Mouse (Mus musculus) CD4-positive, CD25-positive, alpha-beta regulatory T cell, adult 2 months (primary cell): ENCODE results near the gene Ap5s1.
"Not testable (repeated sequence)": the region's sequence is repeated elsewhere in the genome, so short reads cannot be mapped to it uniquely, and the experiment has no call there.

Experiments used
- DNase-seq: peaks from one replicate; pipeline ENCODE4 v3.0.0-alpha.2; 2012; ENCODE audit warnings: low read depth, low spot score

Gene Ap5s1

DNA sequence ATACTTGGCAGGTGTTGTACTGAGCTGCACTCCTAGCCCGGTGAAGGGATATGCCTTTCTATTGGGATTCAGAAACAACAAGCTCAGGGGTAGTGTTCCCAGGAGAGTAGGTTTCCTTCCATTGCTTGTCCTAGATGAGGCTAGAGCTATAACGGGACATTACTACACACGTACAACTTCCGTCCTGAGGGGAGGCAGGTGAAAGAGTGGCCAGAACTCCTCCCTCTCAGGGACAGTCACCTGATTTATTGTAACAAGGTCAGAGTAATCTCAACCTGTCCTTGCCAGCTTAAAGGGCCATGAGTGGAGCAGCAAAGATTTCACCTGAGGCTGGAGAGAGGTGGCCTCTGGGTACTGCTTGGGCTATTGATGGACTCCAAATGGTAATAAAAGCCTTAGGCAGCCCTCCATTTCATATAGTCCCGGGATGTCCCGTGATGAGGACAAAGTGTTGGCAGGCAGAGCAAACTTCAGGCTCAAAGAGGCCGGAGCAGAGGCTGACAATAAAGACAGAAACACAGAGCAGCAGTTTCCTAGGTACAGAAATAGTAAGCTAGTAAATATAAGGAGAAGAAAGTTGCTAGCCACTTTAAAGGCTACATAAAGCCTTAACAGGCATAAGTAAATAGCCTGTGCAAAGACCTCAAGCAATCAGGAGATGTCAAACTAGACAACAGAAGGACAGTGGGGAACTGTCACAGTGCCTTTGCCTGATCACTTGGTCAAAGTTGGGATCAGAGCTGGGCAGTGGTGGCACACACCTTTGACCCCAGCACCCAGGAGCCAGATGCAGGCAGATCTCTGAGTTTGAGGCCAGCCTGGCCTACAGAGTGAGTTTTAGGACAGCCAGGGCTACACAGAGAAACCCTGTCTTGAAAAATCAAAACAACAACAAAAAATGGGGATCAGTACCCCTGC, 9.3 kb downstream of the Ap5s1 start:
- no peak for DNase-seq

DNA sequence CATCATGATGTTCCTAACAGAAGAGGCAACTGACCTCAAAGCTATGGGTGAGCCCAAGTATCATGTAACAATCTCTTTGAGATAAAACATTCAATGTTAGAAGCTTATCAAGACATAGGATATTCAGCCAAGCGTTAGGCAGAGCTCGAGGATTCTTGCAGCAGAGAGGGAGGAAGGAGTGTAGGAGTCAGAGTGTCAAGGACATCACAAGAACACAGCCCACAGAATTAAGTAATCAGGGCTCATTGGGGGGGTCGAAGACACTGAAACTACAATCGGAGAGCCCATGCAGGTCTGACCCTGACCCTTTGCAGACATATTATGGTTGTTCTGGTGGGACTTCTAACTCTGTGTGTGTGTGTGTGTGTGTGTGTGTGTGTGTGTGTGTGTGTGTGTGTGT, 13.2 kb downstream of the Ap5s1 start:
- no peak for DNase-seq

DNA sequence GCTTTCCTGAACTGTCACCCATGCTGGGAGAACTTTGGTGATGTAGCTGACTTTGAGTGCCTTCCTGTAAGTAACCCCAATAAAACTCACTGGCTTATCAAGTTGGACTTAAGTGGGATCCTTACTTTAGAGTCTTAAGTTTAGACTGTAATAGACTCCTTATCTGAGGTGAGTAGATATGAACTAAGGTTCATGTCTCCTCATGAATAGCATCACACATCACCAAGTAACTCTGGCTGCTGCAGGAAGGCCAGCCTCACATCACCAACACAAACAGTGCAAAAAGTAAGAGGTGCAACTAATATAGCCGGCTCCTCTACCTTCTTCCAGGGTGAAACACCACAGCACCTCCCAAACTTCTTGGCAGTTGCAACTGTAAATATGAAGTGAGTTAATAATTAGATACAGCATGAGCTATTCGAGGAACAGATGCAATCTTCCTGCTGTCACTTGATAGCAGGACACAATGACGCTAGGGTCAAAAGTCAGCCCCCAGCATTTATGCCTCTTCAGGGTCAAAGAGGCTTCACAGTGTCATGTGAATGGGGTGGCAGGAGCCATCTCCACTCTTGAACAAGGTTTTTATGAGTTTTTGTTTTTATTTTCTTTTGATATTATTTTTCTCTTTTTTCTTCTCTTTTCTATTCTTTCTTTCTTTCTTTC, 15.1 kb downstream of the Ap5s1 start:
- DNase-seq = no peak

DNA sequence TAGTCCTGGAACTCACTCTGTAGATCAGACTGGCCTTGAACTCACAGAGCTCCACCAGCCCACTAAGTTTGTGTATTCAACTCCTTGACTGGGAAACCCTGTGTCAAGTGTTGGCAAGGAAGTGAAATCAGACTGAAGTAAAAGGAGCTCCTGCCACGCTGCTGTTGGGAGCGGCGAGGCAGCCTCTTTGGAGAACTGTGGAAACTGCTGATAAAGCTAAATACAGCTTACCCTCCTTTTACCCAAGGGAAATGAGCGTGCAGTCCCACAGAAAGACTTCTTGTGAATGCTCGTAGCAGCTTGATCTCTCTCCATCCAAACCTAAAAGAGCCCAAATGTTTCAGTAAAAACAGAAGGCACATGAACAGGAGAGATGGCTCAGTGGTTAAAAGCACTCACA, 15.7 kb downstream of the Ap5s1 start:
- no peak for DNase-seq

DNA sequence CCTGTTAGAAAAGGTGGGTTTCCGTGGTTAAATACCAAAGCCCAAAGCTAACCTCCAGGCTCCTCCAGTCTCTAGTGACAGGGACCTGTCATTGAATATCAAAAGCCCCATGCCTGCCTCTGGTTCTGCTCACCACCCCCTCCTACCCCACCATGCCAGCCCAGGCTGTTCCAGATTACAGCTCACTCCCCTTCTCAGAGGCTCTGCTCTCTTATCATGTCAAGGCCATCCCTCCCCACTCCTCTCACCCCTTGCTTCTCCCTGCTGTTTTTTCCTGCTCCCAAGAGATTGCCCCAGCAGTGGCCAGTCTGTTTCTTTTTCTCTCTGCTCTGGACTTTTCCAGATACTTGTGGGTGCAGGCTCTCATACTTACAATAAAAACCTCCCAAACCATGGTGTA, 16.7 kb downstream of the Ap5s1 start:
- DNase-seq = no peak

DNA sequence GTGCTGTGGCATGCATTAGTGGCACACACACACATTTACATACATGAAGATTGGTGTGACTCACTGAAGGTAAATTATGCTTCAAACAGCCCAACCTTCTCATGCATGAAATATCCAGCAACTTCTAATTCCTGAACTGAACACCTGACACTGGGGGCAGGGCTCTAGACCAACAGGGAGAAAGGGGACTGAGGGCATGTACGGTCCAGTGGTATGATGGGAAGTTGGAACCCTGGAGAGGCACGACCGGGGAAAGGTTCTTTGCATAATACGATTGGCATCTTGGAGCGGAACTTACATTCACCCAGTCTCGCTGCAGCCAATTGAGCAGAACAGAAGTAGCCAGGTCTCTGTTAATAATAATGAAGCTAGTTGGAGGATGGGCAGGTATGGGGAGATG, 18.3 kb downstream of the Ap5s1 start:
- no peak for DNase-seq

DNA sequence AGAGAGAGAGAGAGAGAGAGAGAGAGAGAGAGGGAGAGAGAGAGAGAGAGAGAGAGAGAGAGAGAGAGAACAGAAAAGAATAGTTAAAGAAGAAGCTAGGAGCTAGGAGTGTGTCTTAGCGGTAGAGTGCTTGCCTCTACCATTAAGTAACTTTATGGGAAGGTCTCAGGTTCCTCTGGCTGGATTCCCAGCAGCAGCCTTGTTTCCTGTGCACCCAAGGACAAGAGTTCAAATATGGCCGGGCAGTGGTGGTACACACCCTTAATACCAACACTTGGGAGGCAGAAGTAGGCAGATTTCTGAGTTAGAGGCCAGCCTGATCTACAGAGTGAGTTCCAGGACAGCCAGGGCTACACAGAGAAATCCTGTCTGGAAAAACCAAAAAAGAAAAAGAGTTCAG, 19.8 kb downstream of the Ap5s1 start:
- DNase-seq = not testable (repeated sequence)

DNA sequence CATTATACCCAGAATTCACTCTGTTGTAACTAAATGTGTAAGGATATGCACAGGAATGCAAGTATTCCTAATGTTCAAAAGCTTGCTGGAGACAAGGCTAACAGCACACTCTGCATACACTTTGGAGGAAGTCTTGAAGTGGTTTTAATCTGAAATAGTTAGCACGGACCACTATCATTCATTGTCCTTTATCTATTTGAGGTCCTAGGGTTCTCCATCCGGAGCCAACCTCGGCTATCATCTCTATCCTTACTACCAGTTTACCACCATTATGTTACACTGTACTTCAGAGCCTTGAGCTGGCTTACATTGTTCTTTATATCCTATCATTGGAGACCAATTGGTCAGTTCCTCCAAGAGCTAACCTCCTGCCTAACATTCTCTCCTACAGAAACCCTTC, 20.4 kb downstream of the Ap5s1 start:
- no peak for DNase-seq

DNA sequence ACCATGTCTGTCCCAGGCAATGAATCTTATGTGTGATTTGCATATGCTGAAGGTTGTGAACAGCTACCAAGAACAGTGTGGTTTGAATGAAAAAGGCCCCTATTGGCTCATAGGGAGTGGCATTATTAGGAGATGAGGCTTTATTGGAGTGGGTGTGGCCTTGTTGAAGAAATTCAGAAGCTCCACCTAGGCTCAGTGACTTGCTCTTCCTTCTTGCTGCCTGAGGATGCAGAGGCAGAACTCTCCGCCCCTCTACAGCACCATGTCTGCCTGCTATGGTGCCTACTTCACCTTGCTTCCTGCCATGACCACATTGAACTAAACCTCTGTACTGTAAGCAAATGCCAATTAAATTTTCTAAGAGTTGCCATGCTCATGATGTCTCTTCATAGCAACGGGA, 25.7 kb downstream of the Ap5s1 start:
- peak; percentile 57 for DNase-seq

DNA sequence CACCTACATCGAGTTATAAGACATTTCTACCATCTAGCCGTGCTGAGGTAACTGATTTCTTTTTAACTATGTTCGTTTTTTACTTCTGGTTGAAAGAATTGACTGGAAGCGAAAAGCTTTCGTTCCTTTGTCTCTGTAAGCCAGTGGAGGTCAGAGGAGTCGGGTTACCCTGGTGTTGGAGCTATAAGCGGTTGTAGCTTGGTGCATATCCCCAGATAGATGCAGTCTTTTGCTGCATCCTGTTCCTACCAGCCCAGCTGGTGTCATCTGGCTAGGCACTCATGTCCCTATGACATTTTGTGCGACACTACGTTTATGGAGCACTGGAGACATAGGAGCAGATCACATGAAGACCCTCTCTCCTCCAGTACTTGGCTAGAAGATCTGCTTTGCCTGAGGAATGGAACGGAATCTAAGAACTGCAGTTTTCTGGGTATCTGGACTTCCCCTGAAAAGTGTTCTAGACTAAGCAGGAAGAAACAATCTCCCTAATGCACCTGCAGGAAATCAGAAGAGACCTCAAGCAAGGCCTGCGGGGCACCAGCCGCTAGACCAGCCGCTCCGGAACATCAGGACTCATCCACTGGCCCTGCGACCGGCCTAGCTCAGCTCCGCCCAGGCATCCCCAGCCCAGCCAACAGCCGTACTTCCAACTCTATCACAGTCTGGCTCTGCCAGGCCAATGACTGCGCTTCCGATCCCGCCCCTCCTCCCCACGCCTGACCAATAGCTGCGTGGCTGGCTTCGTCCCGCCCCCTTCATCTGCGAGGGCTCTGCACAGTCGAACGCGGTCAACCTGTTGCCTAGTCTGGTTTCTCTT, 26.6 kb downstream of the Ap5s1 start, which contains the start of gene Mavs:
Mavs (plus strand) TSS at position 757 of the 820 bp plus-strand sequence.
- peak; percentile 96 for DNase-seq

DNA sequence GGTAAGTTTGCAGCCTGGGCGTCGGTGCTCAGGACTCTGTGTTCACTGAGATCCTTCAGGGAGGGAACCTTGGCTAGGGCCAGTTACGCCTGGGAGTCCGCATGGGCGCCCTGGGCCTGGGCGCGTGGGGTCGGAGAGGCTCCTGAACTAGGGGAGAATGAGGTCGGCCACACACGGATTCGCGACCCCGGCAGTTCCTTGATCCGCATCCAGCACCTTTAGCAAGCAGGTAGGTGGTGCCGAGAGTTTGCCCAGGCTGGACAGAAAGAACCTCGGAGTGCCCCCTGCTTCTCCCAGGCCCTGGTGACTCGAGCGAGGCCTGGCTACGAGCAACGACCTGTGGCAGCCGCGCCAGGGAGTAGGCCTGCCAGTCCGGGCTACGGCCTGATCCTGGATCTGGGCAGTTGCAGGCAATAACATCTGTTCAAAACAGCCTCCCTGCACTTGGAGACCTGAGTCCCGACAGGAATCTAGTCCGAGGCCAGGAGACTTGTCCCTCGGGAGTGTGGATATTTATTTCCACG, 27.3 kb downstream of the Ap5s1 start:
- DNase-seq = no peak

DNA sequence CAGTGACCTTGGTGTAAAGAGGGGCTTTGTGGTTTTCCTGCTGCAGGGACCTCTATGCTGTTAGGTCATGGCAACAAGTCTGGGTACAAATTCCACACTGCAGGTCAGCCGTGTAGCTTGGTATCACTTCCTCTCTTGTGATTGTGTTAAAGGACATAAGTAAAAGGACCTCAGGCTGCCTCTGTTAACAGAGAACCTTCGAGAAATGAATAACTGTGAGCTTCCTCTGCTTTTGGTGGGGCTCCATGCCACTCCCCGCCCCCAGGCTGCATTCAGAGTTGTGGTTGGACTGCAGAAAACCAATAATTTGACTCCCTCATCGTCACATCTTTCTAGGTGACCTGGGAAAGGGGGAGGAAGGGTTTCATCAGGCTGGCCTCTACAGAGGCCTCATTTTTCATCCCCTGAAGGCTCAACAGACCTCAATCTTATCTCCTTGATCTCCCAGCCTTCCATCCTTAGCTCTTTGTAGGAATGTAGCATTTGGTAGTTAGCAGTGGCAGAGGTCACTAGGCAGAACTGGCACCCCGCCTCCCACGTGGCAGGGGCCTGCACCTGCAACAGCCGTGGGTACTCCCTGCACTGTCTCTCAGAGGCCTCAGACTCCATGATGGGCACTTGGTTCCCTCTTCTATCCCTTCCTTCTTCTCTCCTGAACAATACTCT, 28.2 kb downstream of the Ap5s1 start:
- DNase-seq = no peak

DNA sequence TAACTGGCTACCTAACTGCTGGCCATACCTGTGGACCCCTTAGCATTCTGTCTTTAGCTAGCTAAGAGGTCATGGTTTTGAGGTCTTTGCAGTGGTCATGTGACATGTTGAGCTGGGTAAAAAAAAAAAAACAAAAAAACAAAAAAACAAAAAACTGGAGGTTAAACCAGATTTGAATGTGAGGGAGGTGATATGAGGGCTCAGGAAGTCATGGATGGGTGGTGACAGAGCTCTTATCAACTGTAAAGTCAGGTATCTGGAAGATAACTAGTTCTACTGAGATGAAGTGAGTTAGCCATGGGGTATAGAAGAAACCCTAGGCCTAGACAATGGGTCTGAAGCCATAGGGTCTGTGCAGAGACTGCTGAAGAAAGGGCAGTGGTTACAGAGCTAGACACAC, 35.3 kb downstream of the Ap5s1 start:
- DNase-seq = no peak

DNA sequence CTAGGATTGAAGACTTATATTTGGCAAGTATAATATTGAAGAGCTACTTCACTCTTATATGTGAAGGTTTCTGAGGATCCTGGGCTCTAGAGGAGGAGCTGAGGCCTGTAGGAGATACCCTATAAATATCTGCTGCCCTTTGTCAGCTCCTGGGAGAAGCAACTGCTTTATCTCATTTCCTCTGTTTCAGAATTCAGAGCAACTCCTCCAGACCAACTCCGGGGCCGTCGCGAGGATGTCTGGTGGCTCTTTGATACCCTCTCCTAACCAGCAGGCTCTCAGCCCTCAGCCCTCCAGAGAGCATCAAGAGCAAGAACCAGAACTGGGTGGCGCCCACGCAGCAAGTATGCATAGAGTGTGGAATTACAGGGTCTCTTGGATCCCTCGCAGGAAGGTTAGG, 36.1 kb downstream of the Ap5s1 start:
- no peak for DNase-seq

DNA sequence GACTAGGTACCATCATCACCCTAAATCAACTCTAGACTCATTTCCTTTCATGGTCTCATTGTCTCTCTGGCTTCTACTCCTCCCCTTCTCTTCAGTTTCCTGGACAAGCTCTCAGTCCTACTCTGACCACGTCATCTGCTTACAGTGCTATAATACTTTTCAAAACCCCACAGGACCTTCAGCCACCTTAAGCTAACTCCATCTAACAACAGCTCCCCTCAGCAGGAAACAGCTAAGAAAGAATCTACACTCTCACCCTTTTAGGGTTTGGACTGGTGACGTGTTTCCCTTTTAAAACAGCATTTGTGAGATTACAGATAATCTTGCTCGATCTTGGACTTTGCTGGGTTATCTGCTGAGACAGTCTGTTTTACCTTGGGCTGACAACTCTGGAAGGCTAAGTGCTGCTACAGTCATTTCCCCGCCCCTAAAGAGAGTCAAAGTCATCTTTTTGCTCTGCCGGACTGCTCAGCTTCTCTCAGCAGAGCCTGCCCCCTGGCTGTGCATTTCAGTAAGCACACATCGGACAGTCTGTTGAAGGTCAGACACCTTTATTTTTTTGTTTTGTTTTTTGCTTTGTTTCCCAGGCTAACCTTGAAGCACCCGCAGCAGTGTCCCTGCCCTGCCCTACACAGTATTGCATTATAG, 46.9 kb downstream of the Ap5s1 start:
- peak; percentile 83 for DNase-seq

DNA sequence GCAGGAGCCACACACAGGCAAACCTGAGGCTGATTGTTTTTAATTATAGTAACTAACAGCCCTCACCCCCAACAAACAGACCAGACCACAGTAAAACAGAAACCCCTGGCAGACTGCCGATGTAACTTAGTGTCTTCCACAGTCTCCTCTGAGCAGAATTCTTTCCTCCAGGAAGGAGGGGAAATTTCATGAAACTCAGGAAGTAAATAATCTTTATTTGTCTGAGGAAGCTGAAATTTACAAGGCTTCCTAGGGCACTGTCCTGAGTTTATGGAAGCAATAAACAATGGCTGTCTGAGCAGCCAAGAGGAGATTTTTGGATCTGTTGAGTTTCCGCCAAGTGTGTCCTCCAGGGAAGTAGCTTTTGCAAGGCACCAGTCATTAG, 47.4 kb downstream of the Ap5s1 start:
- no peak for DNase-seq

DNA sequence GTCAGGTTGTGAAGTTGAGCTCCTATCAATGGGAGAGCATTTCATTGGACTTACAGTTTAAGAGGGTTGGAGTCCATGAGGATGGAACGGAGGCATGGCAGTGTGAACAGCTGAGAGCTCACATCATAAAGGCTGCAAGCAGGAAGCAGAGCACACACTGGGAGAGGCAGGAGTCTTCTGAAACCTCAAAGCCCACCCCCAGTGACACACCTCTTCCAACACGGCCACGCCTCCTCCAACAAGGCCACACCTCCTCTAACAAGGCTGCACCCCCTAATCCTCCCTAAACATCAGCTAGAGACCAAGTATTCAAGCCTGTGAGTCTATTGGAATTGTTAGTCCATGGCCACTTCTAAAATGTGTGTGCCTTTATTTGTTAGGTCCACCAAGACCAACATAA, 48.9 kb downstream of the Ap5s1 start:
- peak; percentile 26 for DNase-seq

DNA sequence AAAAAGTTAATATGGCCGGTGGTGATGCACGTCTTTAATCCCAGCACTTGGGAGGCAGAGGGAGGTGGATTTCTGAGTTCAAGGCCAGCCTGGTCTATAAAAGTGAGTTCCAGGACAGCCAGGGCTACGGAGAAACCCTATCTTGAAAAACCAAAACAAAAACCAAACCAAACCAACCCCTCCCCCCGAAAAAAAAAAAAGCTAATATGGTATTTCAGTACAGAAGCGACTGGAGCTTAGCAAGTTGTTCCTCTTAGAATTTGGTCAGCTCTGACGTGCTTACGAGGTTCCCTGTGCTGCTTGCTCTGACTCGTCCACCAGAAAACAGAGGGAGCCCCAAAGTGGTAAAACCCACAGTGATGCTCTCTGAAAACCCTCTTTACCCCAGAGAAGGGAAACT, 51.8 kb downstream of the Ap5s1 start:
- no peak for DNase-seq

DNA sequence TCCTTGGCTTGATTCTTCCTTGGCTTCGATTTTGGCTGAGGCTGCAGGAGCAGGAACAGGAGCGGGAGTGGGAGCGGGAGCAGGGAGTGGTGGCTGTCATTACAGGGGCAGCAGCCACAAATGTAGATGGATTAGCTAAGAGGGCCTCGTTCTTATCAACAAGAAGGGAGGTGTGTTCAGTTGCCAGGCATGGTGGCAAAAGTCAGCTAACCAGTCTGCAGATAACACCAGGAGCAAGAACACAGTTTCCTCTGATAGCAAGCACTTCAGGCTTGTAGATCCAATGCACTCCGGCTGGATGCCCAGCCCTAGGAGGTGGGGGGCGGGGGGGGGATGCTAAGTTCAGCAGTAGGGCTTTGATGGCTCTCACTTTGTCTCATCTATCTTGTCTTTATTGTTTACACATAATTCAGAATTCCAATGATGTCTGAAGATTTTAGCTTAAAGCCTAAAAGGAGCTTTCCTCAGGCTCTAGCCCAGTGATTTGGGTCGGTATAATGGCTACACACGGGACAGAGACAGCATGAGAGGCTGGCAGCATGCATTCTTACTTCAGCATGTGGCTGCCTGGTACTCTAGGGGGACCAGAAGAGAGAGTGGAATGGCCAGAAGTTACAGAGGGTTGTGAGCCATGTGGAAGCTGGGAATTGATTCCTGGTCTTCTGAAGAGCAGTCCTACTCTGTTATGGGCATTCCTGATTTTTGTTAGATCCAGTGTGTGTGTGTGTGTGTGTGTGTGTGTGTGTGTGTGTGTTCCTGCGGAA, 53.8 kb downstream of the Ap5s1 start:
- DNase-seq = no peak
